Mouse (Mus musculus) neural tube, embryonic 15.5 days (tissue): ENCODE measurements around the gene Afap1l2. TPM values are rescaled to one million over a fixed set of nuclear protein-coding genes. Genes with fewer than 3 reads are reported as not detected.

Experiments used
- ATAC-seq: fragments of 200-750 bp; cut with Nextera tagmentation; 2 replicates; pipeline ENCODE4 v1.8.0; 2017; ENCODE audit warnings: mild to moderate bottlenecking, moderate TSS enrichment, moderate library complexity; ENCODE audit not compliant: low FRiP score
- H3K27ac ChIP-seq: fragments of 300-500 bp; sonication (generic); replicated peaks from 2 replicates; pipeline ENCODE4 v1.5.1; 2015; ENCODE audit warnings: mild to moderate bottlenecking, inconsistent platforms
- H3K27me3 ChIP-seq: fragments of 300-500 bp; sonication (generic); replicated peaks from 2 replicates; pipeline ENCODE4 v1.6.1; 2015; ENCODE audit warnings: inconsistent platforms
- H3K36me3 ChIP-seq: fragments of 300-500 bp; sonication (generic); 2 replicates; pipeline ENCODE4 v1.6.1; 2015; ENCODE audit warnings: inconsistent platforms
- H3K4me1 ChIP-seq: fragments of 300-500 bp; sonication (generic); 2 replicates; pipeline ENCODE4 v1.6.1; 2015; ENCODE audit warnings: inconsistent platforms
- H3K4me2 ChIP-seq: fragments of 300-500 bp; sonication (generic); 2 replicates; pipeline ENCODE4 v1.6.1; 2015; ENCODE audit warnings: inconsistent platforms, mild to moderate bottlenecking, moderate library complexity
- H3K4me3 ChIP-seq: fragments of 300-500 bp; sonication (generic); replicated peaks from 2 replicates; pipeline ENCODE4 v1.5.1; 2015; ENCODE audit warnings: mild to moderate bottlenecking, inconsistent platforms
- H3K9ac ChIP-seq: fragments of 300-500 bp; sonication (generic); replicated peaks from 2 replicates; pipeline ENCODE4 v1.6.1; 2015; ENCODE audit warnings: mild to moderate bottlenecking, inconsistent platforms
- H3K9me3 ChIP-seq: fragments of 300-500 bp; sonication (generic); replicated peaks from 2 replicates; pipeline ENCODE4 v1.6.1; 2016; ENCODE audit warnings: inconsistent platforms
- WGBS: fragments of 180-500 bp; shearing (Covaris S2); methylation state at CpG from one replicate; pipeline ENCODE4 v1.1.7; 2015; ENCODE audit warnings: mixed read lengths; 5-methylcytosine and 5-hydroxymethylcytosine counted together
- polyA plus RNA-seq: library from polyadenylated mRNA; unstranded; fragments of >200 nt; fragmentation: Nextera tagmentation; extraction: Ambion mirVana; gene quantifications from 2 replicates; pipeline ENCODE4 v1.2.1, GENCODE M21; 2015

Gene Afap1l2
- polyA plus RNA-seq, 1 experiment from 2014 or later: 12.3 TPM

GRCm38 (mm10) chr19:56947971-56948610 is 59.9 kb downstream of the Afap1l2 start:
- Histone ChIP-seq H3K4me2 (no peak overlapping the region), H3K27me3 (no peaks in the 10 kb centered on the region), H3K36me3 (no peaks in the 10 kb centered on the region), H3K27ac (no peak overlapping the region), H3K9ac (no peak overlapping the region), H3K4me3 (no peak overlapping the region), H3K4me1 (peaks cover 19% of the 10 kb centered on the region), H3K9me3 (no peaks in the 10 kb centered on the region)
- 66% methylated on average over 6 of the region's 6 CpGs for WGBS
- no peak for ATAC-seq

GRCm38 (mm10) chr19:56946727-56947126 is 61.3 kb downstream of the Afap1l2 start:
- Histone ChIP-seq H3K4me2 (no peak overlapping the region), H3K27ac (no peak overlapping the region), H3K4me3 (no peak overlapping the region), H3K9me3 (no peaks in the 10 kb centered on the region), H3K27me3 (no peaks in the 10 kb centered on the region), H3K36me3 (no peaks in the 10 kb centered on the region), H3K9ac (no peak overlapping the region), H3K4me1 (peaks cover 19% of the 10 kb centered on the region)
- no peak for ATAC-seq
- 90% methylated on average over 3 of the region's 3 CpGs for WGBS

GRCm38 (mm10) chr19:56946277-56946676 is 61.8 kb downstream of the Afap1l2 start:
- Histone ChIP-seq H3K27me3 (no peaks in the 10 kb centered on the region), H3K4me1 (peaks cover 19% of the 10 kb centered on the region), H3K9ac (no peak overlapping the region), H3K4me2 (no peak overlapping the region), H3K4me3 (no peak overlapping the region), H3K27ac (no peak overlapping the region), H3K9me3 (no peaks in the 10 kb centered on the region), H3K36me3 (no peaks in the 10 kb centered on the region)
- no peak for ATAC-seq
- 94% methylated on average over 7 of the region's 7 CpGs for WGBS

GRCm38 (mm10) chr19:56945621-56946020 is 62.4 kb downstream of the Afap1l2 start:
- Histone ChIP-seq H3K4me2 (no peak overlapping the region), H3K27me3 (no peaks in the 10 kb centered on the region), H3K27ac (no peak overlapping the region; the same call in 1 of the 2 replicates), H3K4me3 (no peak overlapping the region), H3K9me3 (no peaks in the 10 kb centered on the region), H3K4me1 (peaks cover 19% of the 10 kb centered on the region), H3K9ac (no peak overlapping the region), H3K36me3 (no peaks in the 10 kb centered on the region)
- 53% methylated on average over 2 of the region's 2 CpGs for WGBS
- no peak for ATAC-seq

- Histone ChIP-seq H3K4me1 (peaks cover 19% of the 10 kb centered on the region), H3K4me3 (no peak overlapping the region), H3K36me3 (no peaks in the 10 kb centered on the region), H3K9ac (no peak overlapping the region), H3K4me2 (no peak overlapping the region), H3K27me3 (no peaks in the 10 kb centered on the region), H3K27ac (no peak overlapping the region), H3K9me3 (no peaks in the 10 kb centered on the region)
- no peak for ATAC-seq
- WGBS: 100% methylated on average over 3 of the region's 3 CpGs
These were observed 63.2 kb downstream of the Afap1l2 start for GRCm38 (mm10) chr19:56944826-56945225.

- no peaks in the 10 kb centered on the region for H3K36me3 ChIP-seq
- no peak overlapping the region for H3K4me2 ChIP-seq
- H3K27ac ChIP-seq: no peak overlapping the region
- H3K9me3 ChIP-seq: no peaks in the 10 kb centered on the region
- H3K4me3 ChIP-seq: no peak overlapping the region
- ATAC-seq: no peak
- H3K9ac ChIP-seq: no peak overlapping the region
- H3K4me1 ChIP-seq: peaks cover 19% of the 10 kb centered on the region
- H3K27me3 ChIP-seq: no peaks in the 10 kb centered on the region
- WGBS: 78% methylated on average over 9 of the region's 9 CpGs
These were observed 63.8 kb downstream of the Afap1l2 start for GRCm38 (mm10) chr19:56944211-56944610.

GRCm38 (mm10) chr19:56942216-56942615 is 65.8 kb downstream of the Afap1l2 start:
- no peak for ATAC-seq
- no peaks in the 10 kb centered on the region for H3K36me3 ChIP-seq
- H3K4me1 ChIP-seq: peaks cover 14% of the 10 kb centered on the region
- no peak overlapping the region for H3K27ac ChIP-seq
- no peaks in the 10 kb centered on the region for H3K27me3 ChIP-seq
- WGBS: 91% methylated on average over 7 of the region's 7 CpGs
- H3K4me3 ChIP-seq: no peak overlapping the region
- no peaks in the 10 kb centered on the region for H3K9me3 ChIP-seq
- no peak overlapping the region for H3K4me2 ChIP-seq
- H3K9ac ChIP-seq: no peak overlapping the region

- Histone ChIP-seq H3K27me3 (no peaks in the 10 kb centered on the region), H3K4me2 (no peak overlapping the region), H3K36me3 (no peaks in the 10 kb centered on the region), H3K4me1 (peaks cover 4% of the 10 kb centered on the region; the same call in 1 of the 2 replicates), H3K9me3 (no peaks in the 10 kb centered on the region), H3K4me3 (no peak overlapping the region), H3K9ac (no peak overlapping the region), H3K27ac (no peak overlapping the region)
- ATAC-seq: no peak
- 97% methylated on average over 11 of the region's 11 CpGs for WGBS
These were observed 67.5 kb downstream of the Afap1l2 start for GRCm38 (mm10) chr19:56940507-56940906.

- Histone ChIP-seq H3K36me3 (no peaks in the 10 kb centered on the region), H3K4me2 (no peak overlapping the region), H3K9me3 (no peaks in the 10 kb centered on the region), H3K27me3 (no peaks in the 10 kb centered on the region), H3K27ac (no peak overlapping the region), H3K9ac (no peak overlapping the region), H3K4me1 (no peaks in the 10 kb centered on the region), H3K4me3 (no peak overlapping the region)
- 82% methylated on average over 9 of the region's 9 CpGs for WGBS
- no peak for ATAC-seq
These were observed 68.2 kb downstream of the Afap1l2 start for GRCm38 (mm10) chr19:56939826-56940225.

- ATAC-seq: no peak
- Histone ChIP-seq H3K27me3 (no peaks in the 10 kb centered on the region), H3K27ac (no peak overlapping the region), H3K9ac (no peak overlapping the region), H3K9me3 (no peaks in the 10 kb centered on the region), H3K4me3 (no peak overlapping the region), H3K36me3 (no peaks in the 10 kb centered on the region), H3K4me2 (no peak overlapping the region), H3K4me1 (no peaks in the 10 kb centered on the region)
- WGBS: 90% methylated on average over 5 of the region's 5 CpGs
These were observed 70.1 kb downstream of the Afap1l2 start for GRCm38 (mm10) chr19:56937911-56938310.

- H3K9me3 ChIP-seq: no peaks in the 10 kb centered on the region
- H3K4me1 ChIP-seq: no peaks in the 10 kb centered on the region
- no peak overlapping the region for H3K9ac ChIP-seq
- H3K36me3 ChIP-seq: no peaks in the 10 kb centered on the region
- ATAC-seq: no peak
- no peak overlapping the region for H3K4me3 ChIP-seq
- no peak overlapping the region for H3K4me2 ChIP-seq
- H3K27ac ChIP-seq: no peak overlapping the region
- 96% methylated on average over 8 of the region's 8 CpGs for WGBS
- no peaks in the 10 kb centered on the region for H3K27me3 ChIP-seq
These were observed 71.8 kb downstream of the Afap1l2 start for GRCm38 (mm10) chr19:56936253-56936652.

GRCm38 (mm10) chr19:56935777-56936176 is 72.3 kb downstream of the Afap1l2 start:
- no peak overlapping the region for H3K4me2 ChIP-seq
- no peaks in the 10 kb centered on the region for H3K27me3 ChIP-seq
- H3K4me1 ChIP-seq: no peaks in the 10 kb centered on the region
- H3K9me3 ChIP-seq: no peaks in the 10 kb centered on the region
- H3K4me3 ChIP-seq: no peak overlapping the region
- no peak overlapping the region for H3K9ac ChIP-seq
- no peak overlapping the region for H3K27ac ChIP-seq
- 86% methylated on average over 7 of the region's 7 CpGs for WGBS
- no peaks in the 10 kb centered on the region for H3K36me3 ChIP-seq
- no peak for ATAC-seq
